Mouse (Mus musculus): ENCODE data around the gene Arl9.

The Arl9 gene

DNA sequence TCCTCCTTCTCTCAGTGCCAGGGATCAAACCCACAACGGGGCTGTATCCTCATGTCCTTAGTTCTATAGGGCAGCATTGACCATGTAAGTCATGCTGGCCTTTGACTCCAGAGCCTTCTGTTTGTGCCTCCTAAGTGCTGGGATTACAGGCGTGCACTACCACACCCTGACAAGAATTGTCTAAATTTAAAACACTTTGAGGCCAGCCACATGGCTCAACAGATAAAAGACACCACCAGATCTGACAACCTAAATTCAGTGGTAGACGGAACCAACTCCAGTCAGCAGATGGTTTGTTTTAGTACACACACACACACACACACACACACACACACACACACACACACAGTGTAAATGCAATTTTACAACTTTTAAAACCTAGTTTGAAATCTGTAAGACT is 24.2 kb downstream of the Arl9 start:
- DNase-seq (ENCODE audit: low spot score), result no peak

DNA sequence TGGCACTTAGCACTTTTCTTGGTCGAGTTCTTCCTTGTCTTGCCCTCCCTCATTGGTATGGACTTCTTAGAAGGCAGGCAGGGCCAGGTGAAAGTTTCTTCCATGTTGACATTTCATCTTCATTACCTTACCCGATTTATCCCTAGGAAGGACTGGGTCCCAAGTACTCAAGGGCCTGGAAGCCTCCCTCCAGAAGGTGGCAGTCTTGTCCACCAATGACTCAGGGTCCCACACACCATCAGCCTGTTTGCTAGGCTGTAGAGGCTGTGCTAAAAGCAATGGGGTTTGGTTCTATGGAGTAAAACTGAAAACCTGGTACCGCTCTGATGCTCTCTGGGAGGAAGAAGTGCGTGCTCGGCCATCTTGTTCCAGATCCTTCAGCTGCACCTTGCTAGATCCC is 25.9 kb downstream of the Arl9 start:
- DNase-seq (ENCODE audit: low spot score), result peak; percentile 50

DNA sequence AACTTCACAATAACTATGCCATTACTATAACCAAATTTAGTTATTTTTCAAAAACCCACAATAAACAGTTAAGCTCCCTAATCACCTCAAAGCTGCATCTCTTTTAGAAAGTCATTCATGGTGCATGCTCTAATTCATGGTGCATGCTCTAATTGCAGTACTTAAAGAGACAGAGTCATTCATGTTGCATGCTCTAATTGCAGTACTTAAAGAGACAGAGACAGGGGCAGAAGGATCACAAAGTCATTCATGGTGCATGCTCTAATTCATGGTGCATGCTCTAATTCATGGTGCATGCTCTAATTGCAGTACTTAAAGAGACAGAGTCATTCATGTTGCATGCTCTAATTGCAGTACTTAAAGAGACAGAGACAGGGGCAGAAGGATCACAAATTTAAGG is 31.2 kb downstream of the Arl9 start:
- peak; percentile 22 for DNase-seq (ENCODE audit: low spot score)

DNA sequence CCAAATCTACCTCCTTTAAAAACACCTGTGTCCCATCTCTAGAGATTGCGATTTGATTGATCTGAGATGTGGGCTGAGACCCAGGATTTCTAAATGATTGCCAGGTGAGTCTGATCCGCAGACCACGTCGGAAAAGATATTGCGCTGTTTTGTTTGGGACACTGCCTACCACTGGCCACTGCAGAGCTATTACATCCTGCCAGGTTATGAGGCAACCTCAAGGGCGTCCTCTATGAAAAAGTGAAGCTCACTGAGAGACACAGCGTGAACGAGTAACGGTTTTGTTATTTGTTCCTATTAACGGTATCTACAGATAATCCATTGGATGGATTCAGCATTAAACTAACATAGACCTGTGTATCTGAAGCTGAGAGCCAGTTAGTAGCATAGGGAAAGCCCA is 34.6 kb downstream of the Arl9 start:
- no peak for DNase-seq (ENCODE audit: low spot score)

DNA sequence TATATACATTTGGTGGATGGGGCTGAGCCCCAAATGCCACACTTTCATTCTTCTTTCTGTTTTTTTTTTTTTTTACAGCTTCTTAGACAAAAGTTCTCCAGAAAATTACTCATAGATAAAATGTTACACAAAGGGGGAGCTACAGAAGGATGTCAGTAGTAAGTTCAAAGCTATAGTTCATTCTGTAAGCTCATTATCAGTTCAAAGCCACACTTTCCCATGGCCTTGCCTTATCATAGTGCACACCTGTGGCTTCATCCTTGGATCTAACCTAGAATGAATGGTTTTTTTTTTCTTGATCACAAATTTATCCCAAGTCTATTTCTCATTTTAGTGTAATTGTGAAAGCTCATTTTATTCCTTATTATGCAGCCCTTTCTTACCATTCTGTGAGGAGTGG is 35.5 kb downstream of the Arl9 start:
- DNase-seq (ENCODE audit: low spot score), result no peak

DNA sequence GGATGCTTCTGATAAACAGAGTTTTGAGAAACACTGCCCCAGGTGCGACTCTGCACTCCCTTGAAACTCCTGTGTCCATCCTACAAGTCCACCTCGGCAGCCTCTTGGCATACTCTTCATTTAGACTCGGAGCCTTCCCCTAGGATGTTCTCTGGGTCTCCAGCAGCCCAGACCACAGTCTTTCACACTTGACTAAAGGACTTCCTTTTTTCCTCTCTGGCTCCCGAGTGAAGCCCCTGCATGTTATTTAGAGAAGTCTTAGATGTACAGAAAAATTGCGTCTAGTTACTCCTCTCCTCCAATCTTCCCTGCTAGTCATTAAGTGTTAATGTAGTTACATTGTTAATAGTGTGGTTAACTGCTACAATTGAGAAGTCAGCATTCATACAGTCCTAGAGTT is 40.5 kb downstream of the Arl9 start:
- no peak for DNase-seq (ENCODE audit: low spot score)

DNA sequence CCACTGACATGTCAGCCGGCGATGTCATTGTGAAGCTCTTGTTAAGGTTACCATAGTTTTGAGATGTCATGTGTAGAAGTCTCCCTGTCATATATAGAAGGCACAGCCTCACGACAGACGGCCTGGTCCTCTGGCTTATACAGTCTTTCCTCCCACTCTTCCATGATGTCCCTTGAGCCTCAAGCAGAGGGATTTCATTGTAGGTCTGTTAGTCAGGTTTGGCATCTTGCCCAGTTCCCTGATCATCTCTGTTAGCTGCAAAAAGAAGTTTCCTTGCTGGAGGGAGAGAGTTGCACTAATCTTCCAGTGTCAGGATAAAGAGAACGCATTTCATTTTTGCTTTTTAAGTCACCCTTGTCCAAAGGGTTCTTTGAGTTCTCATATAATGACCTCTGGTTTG is 48.8 kb downstream of the Arl9 start:
- DNase-seq (ENCODE audit: low spot score), result no peak

DNA sequence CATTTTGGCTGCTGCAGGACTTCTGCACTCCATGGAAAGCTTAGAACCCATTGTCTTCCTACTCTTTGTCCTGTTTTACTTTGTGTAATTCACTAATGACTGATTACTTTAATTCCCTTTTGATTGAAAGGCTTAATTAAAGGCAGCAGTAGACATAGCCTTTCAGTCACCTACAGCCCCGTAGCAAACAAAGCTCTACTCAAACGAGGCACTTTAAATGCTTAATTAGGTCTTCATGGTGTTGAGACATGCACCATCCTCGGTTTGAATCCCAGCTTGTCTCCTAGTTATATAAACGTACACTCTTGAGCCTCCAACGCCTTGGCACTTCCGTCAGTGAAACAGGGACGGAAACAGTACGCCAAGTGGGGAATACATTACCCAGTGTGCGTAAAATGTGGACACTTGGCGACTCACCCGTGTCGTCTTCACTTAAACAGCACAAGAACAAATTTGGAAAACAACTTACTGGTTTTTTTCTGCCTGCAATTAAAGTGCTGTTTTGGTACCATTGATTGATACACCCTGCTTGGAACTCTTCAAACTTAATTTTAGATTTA is 53.1 kb downstream of the Arl9 start:
- peak; percentile 33 for DNase-seq (ENCODE audit: low spot score)
